Mouse (Mus musculus) olfactory bulb, adult 2 months (tissue): Measurements from ENCODE around the gene Kif1b.

Experiments used
- CTCF ChIP-seq: fragments of 200-500 bp; IDR thresholded peaks from 2 replicates; pipeline ENCODE4 v1.5.1; 2012; ENCODE audit warnings: low read depth, mild to moderate bottlenecking, low read length, moderate library complexity; ENCODE audit not compliant: insufficient read depth
- POLR2A ChIP-seq: fragments of 200-500 bp; IDR thresholded peaks from 2 replicates; pipeline ENCODE4 v1.6.1; 2012; ENCODE audit warnings: mild to moderate bottlenecking, low read depth, low read length, moderate library complexity; ENCODE audit not compliant: insufficient read depth

DNA sequence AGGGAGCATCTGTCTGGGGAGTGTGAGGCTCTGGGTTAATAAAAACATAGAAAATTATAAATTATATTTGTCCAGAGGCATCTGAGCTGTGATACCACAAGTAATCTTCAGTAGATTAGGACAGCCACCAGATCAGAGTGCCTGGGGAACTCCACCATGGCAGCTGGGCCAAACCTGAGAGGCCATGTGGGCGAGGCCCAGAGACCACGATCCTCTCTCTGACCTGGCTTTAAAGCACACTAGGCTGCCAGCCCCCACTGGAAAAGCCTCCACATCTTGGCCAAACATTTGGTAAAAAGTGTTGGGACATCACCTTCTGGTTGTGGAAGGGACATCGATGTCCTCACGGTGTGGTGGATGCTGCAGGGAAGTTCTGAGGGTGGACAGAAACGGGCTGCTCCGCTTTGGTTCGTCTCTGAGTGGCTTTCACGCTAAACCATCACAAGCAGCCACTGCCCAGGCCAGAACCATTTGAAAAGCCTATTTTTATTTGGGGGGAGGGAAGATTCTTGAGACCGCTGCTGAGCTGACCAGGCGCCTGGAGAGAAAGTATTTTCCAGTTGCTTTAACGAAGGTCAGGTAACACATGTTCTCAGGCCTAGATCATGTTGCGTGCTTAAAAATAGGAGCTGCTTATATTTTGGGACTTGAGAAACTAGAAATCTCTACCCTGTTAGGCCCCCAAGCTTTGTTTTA is 6.2 kb upstream of the Kif1b start:
- TF ChIP-seq CTCF (no peak), POLR2A (no peak)
